Mouse (Mus musculus) spleen, adult 12 weeks (tissue): ENCODE measurements around the gene Tmtc1.

Experiments
- DNase-seq: peaks from one replicate; pipeline ENCODE4 v3.0.0; 2022; ENCODE audit warnings: low spot score

Tmtc1 gene

GRCm38 (mm10) chr6:148371223-148371622 is 73.0 kb downstream of the Tmtc1 start:
- DNase-seq: no peak

- DNase-seq: no peak
Measured at GRCm38 (mm10) chr6:148367094-148367539, 77.1 kb downstream of the Tmtc1 start.

GRCm38 (mm10) chr6:148366629-148367028 is 77.6 kb downstream of the Tmtc1 start:
- DNase-seq: no peak

- no peak for DNase-seq
Measured at GRCm38 (mm10) chr6:148363162-148363561, 81.0 kb downstream of the Tmtc1 start.

- DNase-seq: no peak
Measured at GRCm38 (mm10) chr6:148362475-148362874, 81.7 kb downstream of the Tmtc1 start.

GRCm38 (mm10) chr6:148359348-148359905 is 84.8 kb downstream of the Tmtc1 start:
- no peak for DNase-seq

- DNase-seq: no peak
Measured at GRCm38 (mm10) chr6:148358580-148359246, 85.5 kb downstream of the Tmtc1 start.

- DNase-seq: no peak
Measured at GRCm38 (mm10) chr6:148356141-148356540, 88.0 kb downstream of the Tmtc1 start.

GRCm38 (mm10) chr6:148354509-148355474 is 89.4 kb downstream of the Tmtc1 start:
- DNase-seq: peak; percentile 4

- DNase-seq: no peak
Measured at GRCm38 (mm10) chr6:148354151-148354508, 90.1 kb downstream of the Tmtc1 start.

GRCm38 (mm10) chr6:148345001-148345400 is 99.2 kb downstream of the Tmtc1 start:
- no peak for DNase-seq

- no peak for DNase-seq
Measured at GRCm38 (mm10) chr6:148342191-148342590, 102.0 kb downstream of the Tmtc1 start.

GRCm38 (mm10) chr6:148341765-148342164 is 102.4 kb downstream of the Tmtc1 start:
- DNase-seq: no peak

GRCm38 (mm10) chr6:148338326-148338957 is 105.7 kb downstream of the Tmtc1 start:
- DNase-seq: no peak

- no peak for DNase-seq
Measured at GRCm38 (mm10) chr6:148336290-148336955, 107.8 kb downstream of the Tmtc1 start.

GRCm38 (mm10) chr6:148331916-148332315 is 112.3 kb downstream of the Tmtc1 start:
- DNase-seq: no peak

- DNase-seq: no peak
Measured at GRCm38 (mm10) chr6:148329976-148330375, 114.2 kb downstream of the Tmtc1 start.

- DNase-seq: no peak
Measured at GRCm38 (mm10) chr6:148328928-148329327, 115.3 kb downstream of the Tmtc1 start.

GRCm38 (mm10) chr6:148328130-148328529 is 116.1 kb downstream of the Tmtc1 start:
- DNase-seq: no peak

- no peak for DNase-seq
Measured at GRCm38 (mm10) chr6:148318736-148319135, 125.5 kb downstream of the Tmtc1 start.

GRCm38 (mm10) chr6:148315571-148316080 is 128.6 kb downstream of the Tmtc1 start:
- DNase-seq: no peak
